Mouse (Mus musculus): ENCODE data around the gene Mfap4. TPM values are rescaled to one million over a fixed set of nuclear protein-coding genes. Genes with fewer than 3 reads are reported as not detected.
A peak's percentile ranks its signal among the peaks of the same experiment; 100 is the strongest.

Mfap4 gene
- polyA plus RNA-seq, 1 experiment from 2014 or later = 69.8 TPM

GRCm38 (mm10) chr11:61526872-61527271 lies 41.6 kb downstream of the Mfap4 start:
- Histone ChIP-seq H3K4me1 (ENCODE audit: control insufficient read depth, insufficient read depth, low read length) (peaks cover 6% of the 10 kb centered on the region), H3K36me3 (ENCODE audit: control insufficient read depth, insufficient read depth, low read length) (no peaks in the 10 kb centered on the region), H3K9ac (ENCODE audit: low read length) (no peak overlapping the region), H3K27me3 (ENCODE audit: control insufficient read depth, insufficient read depth, low read length) (no peaks in the 10 kb centered on the region), H3K4me3 (ENCODE audit: low read depth, low read length) (no peak overlapping the region), H3K27ac (ENCODE audit: low read depth, low read length) (no peak overlapping the region), H3K9me3 (ENCODE audit: control insufficient read depth, low read length) (no peaks in the 10 kb centered on the region), H3K4me2 (no peak overlapping the region)
- DNase-seq (ENCODE audit: low spot score, missing footprints) (no peak), ATAC-seq (ENCODE audit: low FRiP score) (no peak)
- WGBS = 100% methylated on average over 1 of the region's 1 CpGs

- H3K27ac ChIP-seq (ENCODE audit: low read depth, low read length) = no peak overlapping the region
- WGBS = 48% methylated on average over 4 of the region's 4 CpGs
Measured at GRCm38 (mm10) chr11:61529268-61529713, 44.1 kb downstream of the Mfap4 start.

GRCm38 (mm10) chr11:61532820-61533219 lies 47.6 kb downstream of the Mfap4 start:
- H3K4me2 ChIP-seq = no peak overlapping the region
- H3K9me3 ChIP-seq (ENCODE audit: control insufficient read depth, low read length) = no peaks in the 10 kb centered on the region
- 92% methylated on average over 2 of the region's 2 CpGs for WGBS
- no peak overlapping the region for H3K27ac ChIP-seq (ENCODE audit: low read depth, low read length)
- H3K36me3 ChIP-seq (ENCODE audit: control insufficient read depth, insufficient read depth, low read length) = no peaks in the 10 kb centered on the region
- peaks cover 6% of the 10 kb centered on the region for H3K4me1 ChIP-seq (ENCODE audit: control insufficient read depth, insufficient read depth, low read length)
- no peak overlapping the region for H3K4me3 ChIP-seq (ENCODE audit: low read depth, low read length)
- no peaks in the 10 kb centered on the region for H3K27me3 ChIP-seq (ENCODE audit: control insufficient read depth, insufficient read depth, low read length)
- no peak for DNase-seq (ENCODE audit: low spot score, missing footprints)
- ATAC-seq (ENCODE audit: low FRiP score) = no peak
- 0 out of 2 replicates have a peak overlapping the region, but pooled peaks have one; percentile 4 for H3K9ac ChIP-seq (ENCODE audit: low read length)

More at GRCm38 (mm10) chr11:61529268-61529713, 44.1 kb downstream of the Mfap4 start:
- ATAC-seq (ENCODE audit: low FRiP score) (no peak), DNase-seq (ENCODE audit: low spot score, missing footprints) (no peak)
- no peak overlapping the region for H3K4me2 ChIP-seq
- no peaks in the 10 kb centered on the region for H3K9me3 ChIP-seq (ENCODE audit: control insufficient read depth, low read length)
- no peak overlapping the region for H3K4me3 ChIP-seq (ENCODE audit: low read depth, low read length)
- no peaks in the 10 kb centered on the region for H3K36me3 ChIP-seq (ENCODE audit: control insufficient read depth, insufficient read depth, low read length)
- no peaks in the 10 kb centered on the region for H3K27me3 ChIP-seq (ENCODE audit: control insufficient read depth, insufficient read depth, low read length)
- no peak overlapping the region for H3K9ac ChIP-seq (ENCODE audit: low read length)
- H3K4me1 ChIP-seq (ENCODE audit: control insufficient read depth, insufficient read depth, low read length) = peaks cover 6% of the 10 kb centered on the region

- Histone ChIP-seq H3K9ac (ENCODE audit: low read length) (no peak overlapping the region), H3K27ac (ENCODE audit: low read depth, low read length) (no peak overlapping the region), H3K4me2 (no peak overlapping the region), H3K27me3 (ENCODE audit: control insufficient read depth, insufficient read depth, low read length) (no peaks in the 10 kb centered on the region), H3K9me3 (ENCODE audit: control insufficient read depth, low read length) (no peaks in the 10 kb centered on the region), H3K4me3 (ENCODE audit: low read depth, low read length) (no peak overlapping the region), H3K36me3 (ENCODE audit: control insufficient read depth, insufficient read depth, low read length) (no peaks in the 10 kb centered on the region), H3K4me1 (ENCODE audit: control insufficient read depth, insufficient read depth, low read length) (peaks cover 6% of the 10 kb centered on the region)
- ATAC-seq (ENCODE audit: low FRiP score) (no peak), DNase-seq (ENCODE audit: low spot score, missing footprints) (no peak)
- WGBS = 72% methylated on average over 5 of the region's 5 CpGs
Measured at GRCm38 (mm10) chr11:61533571-61533970, 48.3 kb downstream of the Mfap4 start.

GRCm38 (mm10) chr11:61535530-61535929 lies 50.3 kb downstream of the Mfap4 start:
- DNase-seq (ENCODE audit: low spot score, missing footprints) (no peak), ATAC-seq (ENCODE audit: low FRiP score) (no peak)
- Histone ChIP-seq H3K4me1 (ENCODE audit: control insufficient read depth, insufficient read depth, low read length) (no peaks in the 10 kb centered on the region), H3K36me3 (ENCODE audit: control insufficient read depth, insufficient read depth, low read length) (no peaks in the 10 kb centered on the region), H3K27ac (ENCODE audit: low read depth, low read length) (no peak overlapping the region), H3K4me3 (ENCODE audit: low read depth, low read length) (no peak overlapping the region), H3K27me3 (ENCODE audit: control insufficient read depth, insufficient read depth, low read length) (no peaks in the 10 kb centered on the region), H3K9ac (ENCODE audit: low read length) (no peak overlapping the region), H3K4me2 (no peak overlapping the region), H3K9me3 (ENCODE audit: control insufficient read depth, low read length) (no peaks in the 10 kb centered on the region)
- 79% methylated on average over 1 of the region's 1 CpGs for WGBS

- Histone ChIP-seq H3K4me3 (ENCODE audit: low read depth, low read length) (no peak overlapping the region), H3K36me3 (ENCODE audit: control insufficient read depth, insufficient read depth, low read length) (no peaks in the 10 kb centered on the region), H3K4me2 (no peak overlapping the region), H3K9ac (ENCODE audit: low read length) (no peak overlapping the region), H3K9me3 (ENCODE audit: control insufficient read depth, low read length) (no peaks in the 10 kb centered on the region), H3K27me3 (ENCODE audit: control insufficient read depth, insufficient read depth, low read length) (no peaks in the 10 kb centered on the region), H3K27ac (ENCODE audit: low read depth, low read length) (no peak overlapping the region), H3K4me1 (ENCODE audit: control insufficient read depth, insufficient read depth, low read length) (no peaks in the 10 kb centered on the region)
- 73% methylated on average over 3 of the region's 3 CpGs for WGBS
- no peak for DNase-seq (ENCODE audit: low spot score, missing footprints)
- no peak for ATAC-seq (ENCODE audit: low FRiP score)
Measured at GRCm38 (mm10) chr11:61536952-61537351, 51.7 kb downstream of the Mfap4 start.

- Histone ChIP-seq H3K4me3 (ENCODE audit: low read depth, low read length) (no peak overlapping the region), H3K4me2 (no peak overlapping the region), H3K9ac (ENCODE audit: low read length) (no peak overlapping the region), H3K9me3 (ENCODE audit: control insufficient read depth, low read length) (no peaks in the 10 kb centered on the region), H3K36me3 (ENCODE audit: control insufficient read depth, insufficient read depth, low read length) (no peaks in the 10 kb centered on the region; the same call in 1 of the 2 replicates), H3K27me3 (ENCODE audit: control insufficient read depth, insufficient read depth, low read length) (no peaks in the 10 kb centered on the region), H3K4me1 (ENCODE audit: control insufficient read depth, insufficient read depth, low read length) (no peaks in the 10 kb centered on the region), H3K27ac (ENCODE audit: low read depth, low read length) (no peak overlapping the region)
- WGBS = 95% methylated on average over 3 of the region's 3 CpGs
- ATAC-seq (ENCODE audit: low FRiP score) = no peak
- no peak for DNase-seq (ENCODE audit: low spot score, missing footprints)
Measured at GRCm38 (mm10) chr11:61537362-61537761, 52.1 kb downstream of the Mfap4 start.

Other genes with a start within 250 kb of the Mfap4 start
- gene Aldh3a2, start 218.0 kb upstream of the Mfap4 start, polyA plus RNA-seq (2014; fragmentation: Nextera tagmentation; extraction: Ambion mirVana) = 26.0 and 27.2 TPM in 2 replicates
- gene Slc47a2, start 142.6 kb upstream of the Mfap4 start, polyA plus RNA-seq (2014; fragmentation: Nextera tagmentation; extraction: Ambion mirVana) = not detected in 2 replicates
- 0.16 TPM in 1 of 2 replicates, not detected in the other for gene Slc47a1, start 107.1 kb upstream of the Mfap4 start, polyA plus RNA-seq (2014; fragmentation: Nextera tagmentation; extraction: Ambion mirVana)
- gene Rnf112, start 31.3 kb upstream of the Mfap4 start, polyA plus RNA-seq (2014; fragmentation: Nextera tagmentation; extraction: Ambion mirVana) = 0.40 and 0.51 TPM in 2 replicates
- 51.0 and 58.3 TPM in 2 replicates for gene Mapk7, start 9.0 kb downstream of the Mfap4 start, polyA plus RNA-seq (2014; fragmentation: Nextera tagmentation; extraction: Ambion mirVana)
- gene B9d1, start 19.7 kb downstream of the Mfap4 start, polyA plus RNA-seq (2014; fragmentation: Nextera tagmentation; extraction: Ambion mirVana) = 35.1 and 39.6 TPM in 2 replicates
- 28.5 and 29.9 TPM in 2 replicates for gene Epn2, start 94.3 kb downstream of the Mfap4 start, polyA plus RNA-seq (2014; fragmentation: Nextera tagmentation; extraction: Ambion mirVana)
- gene Grap, start 167.8 kb downstream of the Mfap4 start, polyA plus RNA-seq (2014; fragmentation: Nextera tagmentation; extraction: Ambion mirVana) = 6.2 and 7.1 TPM in 2 replicates
- 0.19 and 0.59 TPM in 2 replicates for gene Fam83g, start 198.7 kb downstream of the Mfap4 start, polyA plus RNA-seq (2014; fragmentation: Nextera tagmentation; extraction: Ambion mirVana)
- not detected in 2 replicates for gene Slc5a10, start 235.4 kb downstream of the Mfap4 start, polyA plus RNA-seq (2014; fragmentation: Nextera tagmentation; extraction: Ambion mirVana)

Data from midbrain, embryonic 11.5 days (tissue).